Mouse (Mus musculus): ENCODE data around the gene Gatad1.

GRCm38 (mm10) chr5:3600790-3601189 is 56.2 kb downstream of the Gatad1 start:
- no peak for TF ChIP-seq CTCF (IDR thresholded peaks at IDR 0.05; ENCODE audit: insufficient read depth, low read depth, low read length)
- TF ChIP-seq POLR2A (IDR thresholded peaks at IDR 0.05; ENCODE audit: insufficient read depth, low read depth, low read length), result no peak

All from olfactory bulb, adult 2 months (tissue).